Mouse (Mus musculus) heart, embryonic 13.5 days (tissue): Measurements from ENCODE around the gene Adgrf2. TPM values are rescaled to one million over a fixed set of nuclear protein-coding genes. Genes with fewer than 3 reads are reported as not detected.

Experiments used
- ATAC-seq: fragments of 200-750 bp; cut with Nextera tagmentation; 2 replicates; pipeline ENCODE4 v1.8.0; 2017; ENCODE audit warnings: moderate TSS enrichment; ENCODE audit not compliant: insufficient number of reproducible peaks, low FRiP score, low TSS enrichment; ENCODE audit errors: extremely low read depth
- H3K27ac ChIP-seq: fragments of 300-500 bp; sonication (generic); replicated peaks from 2 replicates; pipeline ENCODE4 v1.5.1; 2015; ENCODE audit warnings: moderate library complexity, mild to moderate bottlenecking, inconsistent platforms
- H3K27me3 ChIP-seq: fragments of 300-500 bp; sonication (generic); replicated peaks from 2 replicates; pipeline ENCODE4 v1.6.1; 2015; ENCODE audit warnings: mild to moderate bottlenecking, inconsistent platforms
- H3K36me3 ChIP-seq: fragments of 300-500 bp; sonication (generic); 2 replicates; pipeline ENCODE4 v1.6.1; 2015; ENCODE audit warnings: mild to moderate bottlenecking, inconsistent platforms
- H3K4me1 ChIP-seq: fragments of 300-500 bp; sonication (generic); 2 replicates; pipeline ENCODE4 v1.6.1; 2015; ENCODE audit warnings: inconsistent platforms
- H3K4me2 ChIP-seq: fragments of 300-500 bp; sonication (generic); 2 replicates; pipeline ENCODE4 v1.6.1; 2015; ENCODE audit warnings: inconsistent platforms, mild to moderate bottlenecking, moderate library complexity
- H3K4me3 ChIP-seq: fragments of 300-500 bp; sonication (generic); 2 replicates; pipeline ENCODE4 v1.5.1; 2015; ENCODE audit warnings: moderate library complexity, mild to moderate bottlenecking, inconsistent platforms
- H3K9ac ChIP-seq: fragments of 300-500 bp; sonication (generic); 2 replicates; pipeline ENCODE4 v1.6.1; 2015; ENCODE audit warnings: inconsistent platforms, mild to moderate bottlenecking, moderate library complexity
- H3K9me3 ChIP-seq: fragments of 300-500 bp; sonication (generic); 2 replicates; pipeline ENCODE4 v1.6.1; 2016; ENCODE audit warnings: inconsistent platforms
- WGBS: fragments of 180-500 bp; shearing (Covaris S2); methylation state at CpG from one replicate; pipeline ENCODE4 v1.1.7; 2015; ENCODE audit warnings: mixed read lengths; 5-methylcytosine and 5-hydroxymethylcytosine counted together
- polyA plus RNA-seq: library from polyadenylated mRNA; unstranded; fragments of >200 nt; fragmentation: Nextera tagmentation; extraction: Ambion mirVana; gene quantifications from 2 replicates; pipeline ENCODE4 v1.2.1, GENCODE M21; 2015

The Adgrf2 gene
- 0.13 TPM in 2 replicates for polyA plus RNA-seq

- peak within 1 kb of the TSS; percentile 8; the same call in 1 of the 2 replicates for H3K4me3 ChIP-seq
Measured at GRCm38 (mm10) chr17:42741801-42742217, at the start of gene Adgrf2. Gene Adgrf2, minus strand, starts transcription at chr17:42742179.

GRCm38 (mm10) chr17:42790787-42791186 lies 48.8 kb upstream of the Adgrf2 start:
- no peak overlapping the region for H3K27ac ChIP-seq
- no peaks in the 10 kb centered on the region for H3K27me3 ChIP-seq
- 32% methylated on average over 1 of the region's 1 CpGs for WGBS
- no peak for ATAC-seq
- peaks cover 26% of the 10 kb centered on the region for H3K36me3 ChIP-seq
- H3K9me3 ChIP-seq = no peaks in the 10 kb centered on the region
- no peak overlapping the region for H3K9ac ChIP-seq
- H3K4me2 ChIP-seq = no peak overlapping the region
- peaks cover 24% of the 10 kb centered on the region for H3K4me1 ChIP-seq
- no peak overlapping the region for H3K4me3 ChIP-seq

More at GRCm38 (mm10) chr17:42741801-42742217, at the start of gene Adgrf2:
- Histone ChIP-seq H3K36me3 (no peaks in the 10 kb centered on the region), H3K27ac (0 out of 2 replicates have a peak within 1 kb of the TSS, but pooled peaks have one; percentile 40), H3K4me1 (peaks cover 16% of the 10 kb centered on the region), H3K27me3 (no peaks in the 10 kb centered on the region), H3K9ac (no peak within 1 kb of the TSS), H3K4me2 (peak within 1 kb of the TSS; percentile 55), H3K9me3 (no peaks in the 10 kb centered on the region)
- no peak for ATAC-seq
- WGBS = 12% methylated on average over 7 of the region's 7 CpGs

GRCm38 (mm10) chr17:42789723-42790122 lies 47.7 kb upstream of the Adgrf2 start:
- no peak for ATAC-seq
- Histone ChIP-seq H3K36me3 (peaks cover 22% of the 10 kb centered on the region), H3K4me1 (peaks cover 24% of the 10 kb centered on the region), H3K9me3 (no peaks in the 10 kb centered on the region), H3K27me3 (no peaks in the 10 kb centered on the region), H3K9ac (no peak overlapping the region), H3K4me2 (no peak overlapping the region), H3K4me3 (no peak overlapping the region), H3K27ac (no peak overlapping the region)
- 51% methylated on average over 2 of the region's 2 CpGs for WGBS

- peaks cover 13% of the 10 kb centered on the region for H3K36me3 ChIP-seq
- H3K27ac ChIP-seq = no peak overlapping the region
- H3K4me3 ChIP-seq = no peak overlapping the region
- no peaks in the 10 kb centered on the region for H3K9me3 ChIP-seq
- no peaks in the 10 kb centered on the region for H3K27me3 ChIP-seq
- no peak overlapping the region for H3K9ac ChIP-seq
- no peak overlapping the region for H3K4me2 ChIP-seq
- no peak for ATAC-seq
- peaks cover 24% of the 10 kb centered on the region for H3K4me1 ChIP-seq
- WGBS = 65% methylated on average over 5 of the region's 5 CpGs
Measured at GRCm38 (mm10) chr17:42788686-42789453, 46.9 kb upstream of the Adgrf2 start.

- no peaks in the 10 kb centered on the region for H3K9me3 ChIP-seq
- no peak overlapping the region for H3K27ac ChIP-seq
- no peaks in the 10 kb centered on the region for H3K27me3 ChIP-seq
- no peak overlapping the region for H3K9ac ChIP-seq
- H3K36me3 ChIP-seq = no peaks in the 10 kb centered on the region
- H3K4me2 ChIP-seq = no peak overlapping the region
- no peak for ATAC-seq
- no peaks in the 10 kb centered on the region for H3K4me1 ChIP-seq
- 47% methylated on average over 7 of the region's 7 CpGs for WGBS
- H3K4me3 ChIP-seq = no peak overlapping the region
Measured at GRCm38 (mm10) chr17:42782156-42782757, 40.3 kb upstream of the Adgrf2 start.

- Histone ChIP-seq H3K4me1 (no peaks in the 10 kb centered on the region), H3K4me3 (no peak overlapping the region), H3K27me3 (no peaks in the 10 kb centered on the region), H3K4me2 (no peak overlapping the region), H3K9ac (no peak overlapping the region), H3K27ac (no peak overlapping the region), H3K36me3 (no peaks in the 10 kb centered on the region), H3K9me3 (no peaks in the 10 kb centered on the region)
- ATAC-seq = no peak
- WGBS = 44% methylated on average over 2 of the region's 2 CpGs
Measured at GRCm38 (mm10) chr17:42753791-42754190, 11.8 kb upstream of the Adgrf2 start.

- Histone ChIP-seq H3K4me2 (no peak overlapping the region), H3K27ac (no peak overlapping the region), H3K36me3 (no peaks in the 10 kb centered on the region), H3K4me1 (no peaks in the 10 kb centered on the region), H3K9me3 (no peaks in the 10 kb centered on the region), H3K9ac (no peak overlapping the region), H3K4me3 (no peak overlapping the region), H3K27me3 (no peaks in the 10 kb centered on the region)
- 86% methylated on average over 2 of the region's 2 CpGs for WGBS
- ATAC-seq = no peak
Measured at GRCm38 (mm10) chr17:42752173-42752572, 10.2 kb upstream of the Adgrf2 start.

- whole genome bisulfite sequencing = 72% methylated on average over 6 of the region's 6 CpGs
- ATAC-seq = no peak
Measured at GRCm38 (mm10) chr17:42745657-42746420, 3.9 kb upstream of the Adgrf2 start.

GRCm38 (mm10) chr17:42742823-42743222 lies 844 bp upstream of the Adgrf2 start:
- Histone ChIP-seq H3K4me2 (no peak overlapping the region), H3K27ac (no peak overlapping the region)
- WGBS = 83% methylated on average over 3 of the region's 3 CpGs

More at GRCm38 (mm10) chr17:42745657-42746420, 3.9 kb upstream of the Adgrf2 start:
- Histone ChIP-seq H3K9me3 (no peaks in the 10 kb centered on the region), H3K27me3 (no peaks in the 10 kb centered on the region), H3K27ac (no peak overlapping the region), H3K9ac (no peak overlapping the region), H3K4me2 (no peak overlapping the region), H3K4me1 (peaks cover 16% of the 10 kb centered on the region), H3K4me3 (no peak overlapping the region), H3K36me3 (no peaks in the 10 kb centered on the region)

GRCm38 (mm10) chr17:42738794-42739193 lies 3.2 kb downstream of the Adgrf2 start:
- no peaks in the 10 kb centered on the region for H3K27me3 ChIP-seq
- H3K4me3 ChIP-seq = no peak overlapping the region
- 73% methylated on average over 6 of the region's 6 CpGs for WGBS
- no peak overlapping the region for H3K27ac ChIP-seq
- no peaks in the 10 kb centered on the region for H3K36me3 ChIP-seq
- ATAC-seq = no peak
- no peaks in the 10 kb centered on the region for H3K9me3 ChIP-seq
- H3K4me2 ChIP-seq = no peak overlapping the region
- H3K4me1 ChIP-seq = peaks cover 16% of the 10 kb centered on the region
- no peak overlapping the region for H3K9ac ChIP-seq

More at GRCm38 (mm10) chr17:42742823-42743222, 844 bp upstream of the Adgrf2 start:
- ATAC-seq = no peak
- Histone ChIP-seq H3K36me3 (no peaks in the 10 kb centered on the region), H3K9me3 (no peaks in the 10 kb centered on the region), H3K27me3 (no peaks in the 10 kb centered on the region), H3K9ac (no peak overlapping the region), H3K4me1 (peaks cover 16% of the 10 kb centered on the region), H3K4me3 (no peak overlapping the region)

- no peak for ATAC-seq
- 55% methylated on average over 3 of the region's 3 CpGs for WGBS
Measured at GRCm38 (mm10) chr17:42717161-42717560, 24.8 kb downstream of the Adgrf2 start.

More at GRCm38 (mm10) chr17:42717161-42717560, 24.8 kb downstream of the Adgrf2 start:
- H3K36me3 ChIP-seq = no peaks in the 10 kb centered on the region
- H3K9me3 ChIP-seq = no peaks in the 10 kb centered on the region
- H3K4me2 ChIP-seq = no peak overlapping the region
- H3K27me3 ChIP-seq = no peaks in the 10 kb centered on the region
- no peak overlapping the region for H3K9ac ChIP-seq
- H3K27ac ChIP-seq = no peak overlapping the region
- no peaks in the 10 kb centered on the region for H3K4me1 ChIP-seq
- H3K4me3 ChIP-seq = no peak overlapping the region
